Mouse (Mus musculus): ENCODE measurements around the gene Hic1.

Gene Hic1

GRCm38 (mm10) chr11:75119298-75119697 is 50.0 kb downstream of the Hic1 start:
- in situ Hi-C loops (cut with MboI, MseI): no loop called here

DNA sequence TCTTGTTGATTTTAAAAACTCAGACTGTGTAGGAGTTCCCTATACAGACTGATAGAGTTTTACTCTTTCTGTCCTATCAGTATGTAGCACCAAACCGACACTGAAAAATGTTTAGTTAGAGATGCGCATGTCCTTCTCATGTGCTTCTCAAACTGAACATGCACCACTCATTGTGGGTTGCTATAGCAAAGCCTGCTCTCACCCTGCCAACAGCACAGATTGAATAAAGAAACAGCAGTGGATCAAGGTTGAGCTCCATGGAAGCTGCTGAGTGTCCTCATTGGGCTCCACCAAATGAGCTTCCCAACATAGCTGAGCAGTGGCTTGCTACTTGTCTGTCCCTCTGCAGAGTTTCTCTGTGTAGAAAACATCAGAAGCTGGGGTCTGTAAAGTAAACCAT is 51.2 kb downstream of the Hic1 start:
- in situ Hi-C loops (cut with MboI, MseI): no loop called here

DNA sequence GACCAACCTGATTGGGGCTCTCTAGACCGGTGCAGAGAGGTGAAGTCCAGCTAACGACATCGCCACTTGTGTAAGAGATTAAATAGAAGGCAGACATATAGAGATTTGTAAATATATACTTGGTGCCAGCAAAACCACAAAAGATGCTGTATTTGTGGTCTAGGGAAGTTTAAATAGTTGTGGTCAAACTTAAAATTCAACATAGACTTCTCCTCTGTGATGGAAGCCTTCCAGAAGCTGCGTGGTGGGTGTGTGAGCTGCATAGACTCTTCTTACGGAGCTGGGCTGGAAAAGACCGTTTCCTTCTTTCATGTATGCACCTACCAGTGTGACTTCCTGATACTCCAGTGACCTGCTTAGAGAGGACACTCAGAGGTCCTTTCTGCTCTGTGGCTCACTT is 52.9 kb downstream of the Hic1 start:
- in situ Hi-C loops (cut with MboI, MseI): no loop called here
